Mouse (Mus musculus): ENCODE data around the gene Kras.

Gene Kras

DNA sequence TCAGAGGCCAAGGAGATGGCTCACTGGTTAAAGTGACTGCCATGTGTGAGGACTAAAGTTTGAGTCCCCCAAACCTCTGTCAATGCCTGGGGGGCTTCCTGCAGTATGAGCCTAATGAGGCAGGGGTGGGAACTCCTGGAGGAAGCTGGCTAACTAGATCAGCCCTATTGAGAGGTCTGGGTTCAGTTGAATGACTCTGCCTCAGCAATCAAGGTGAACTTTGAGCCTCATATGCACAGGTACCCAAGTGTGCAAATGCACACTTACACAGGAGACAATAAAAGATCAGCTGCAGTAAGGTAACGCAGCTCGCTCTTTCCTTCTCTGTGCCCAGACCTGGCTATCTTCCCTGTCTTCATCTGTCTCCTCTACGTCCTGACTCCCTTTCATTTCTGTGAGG, 57.0 kb downstream of the Kras start:
- no peak for DNase-seq (ENCODE audit: low read depth)

DNA sequence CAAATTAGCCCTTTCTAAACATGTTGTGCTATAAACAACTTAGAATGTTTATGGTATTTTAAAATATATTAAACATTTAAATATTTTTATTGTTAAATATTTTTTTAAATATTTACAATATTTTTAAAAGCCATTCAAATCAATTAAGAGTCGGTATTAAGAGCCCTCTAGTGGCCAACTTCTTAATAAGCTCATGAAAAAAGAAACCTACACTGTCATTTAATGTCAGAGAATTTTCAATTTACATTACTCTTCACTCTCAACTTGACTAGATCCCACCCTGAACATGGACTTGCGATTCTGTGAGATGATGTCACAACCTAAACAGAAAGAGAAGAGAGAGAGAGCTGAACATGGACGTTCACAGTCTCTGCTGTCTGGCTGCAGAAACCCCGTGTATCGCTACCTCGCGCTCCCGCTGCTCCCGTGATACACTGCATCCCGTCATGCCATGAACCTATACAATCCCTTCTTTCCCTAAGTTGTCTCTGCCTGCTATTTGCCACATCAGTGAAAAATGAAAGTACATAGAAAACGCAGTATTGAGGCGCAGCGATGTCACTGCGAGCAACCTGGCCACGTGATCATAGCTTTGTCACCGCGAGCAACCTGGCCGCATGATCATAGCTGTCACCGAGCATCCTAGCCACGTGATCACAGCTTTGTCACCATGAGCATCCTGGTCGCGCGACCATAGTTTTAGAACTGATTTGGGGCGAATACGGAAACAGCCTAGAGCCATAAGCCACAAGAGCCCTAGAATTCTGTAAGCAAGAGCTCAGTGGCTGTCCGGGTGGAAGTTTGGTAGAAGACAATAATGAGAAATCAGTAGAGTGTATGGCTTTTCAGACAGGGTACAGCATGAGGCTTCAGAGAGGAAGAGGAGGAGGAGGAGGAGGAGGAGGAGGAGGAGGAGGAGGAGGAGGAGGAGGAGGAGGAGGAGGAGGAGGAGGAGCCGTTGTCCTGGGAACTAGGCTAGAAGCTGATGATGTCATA, 62.6 kb downstream of the Kras start:
- no peak for DNase-seq (ENCODE audit: low read depth)

DNA sequence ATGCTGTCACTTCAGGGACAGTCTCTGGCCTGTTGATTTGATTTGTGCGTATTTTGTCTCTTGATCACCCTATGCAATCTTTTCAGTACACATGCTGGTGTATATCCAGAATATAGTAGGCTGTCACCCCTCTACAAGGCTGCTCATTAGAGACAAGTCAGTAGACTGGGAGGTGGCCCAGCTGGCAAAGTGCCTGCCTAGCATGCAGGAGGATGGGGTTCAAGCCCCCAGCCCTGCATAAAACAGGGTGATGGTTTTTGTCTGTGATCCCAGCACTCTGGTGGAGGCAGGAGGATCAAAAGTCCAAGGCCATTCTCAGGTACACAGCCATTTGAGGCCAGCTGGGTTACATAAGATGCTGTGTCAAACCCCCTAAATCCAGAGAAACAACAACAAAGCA, 63.9 kb downstream of the Kras start:
- no peak for DNase-seq (ENCODE audit: low read depth)

DNA sequence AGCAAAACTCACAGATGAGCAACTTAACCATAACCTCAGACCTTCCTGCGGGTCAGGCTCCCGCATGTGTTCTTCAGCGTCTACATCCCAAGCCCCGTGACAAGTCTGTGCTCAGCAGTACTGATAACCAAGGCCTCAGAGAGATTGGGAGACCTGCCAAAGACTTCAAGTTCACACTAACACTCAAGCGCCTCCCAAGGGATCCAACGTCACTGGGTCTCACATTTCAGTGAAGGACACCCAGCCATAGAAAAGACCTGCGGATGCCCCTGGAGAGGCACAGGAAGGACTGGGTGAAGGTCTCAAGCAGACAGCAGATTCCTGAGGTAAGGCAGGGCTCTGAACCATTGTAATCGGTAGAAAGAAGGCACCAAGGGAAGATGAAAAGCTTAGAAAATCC, 68.0 kb downstream of the Kras start:
- DNase-seq (ENCODE audit: low read depth), result no peak

DNA sequence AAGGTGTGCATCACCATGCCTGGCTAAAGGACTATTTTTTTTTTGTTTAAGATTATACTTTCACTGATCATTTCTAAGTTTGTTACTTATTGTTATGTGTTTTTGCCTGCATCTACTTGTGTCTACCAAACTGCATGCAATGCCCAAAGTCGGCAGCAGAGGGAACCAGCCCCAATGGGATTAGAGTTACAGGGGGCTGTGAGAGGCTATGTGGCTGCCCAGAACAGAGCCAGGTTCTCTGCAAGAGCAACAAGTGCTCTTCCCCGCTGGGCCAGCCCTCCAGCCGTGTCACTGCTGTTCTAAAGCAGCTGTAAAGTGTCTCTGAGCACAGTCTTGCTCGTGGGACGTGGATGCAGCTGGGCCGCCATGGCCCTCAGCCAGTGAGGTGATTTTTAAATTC, 70.4 kb downstream of the Kras start:
- peak; percentile 60 for DNase-seq (ENCODE audit: low read depth)

DNA sequence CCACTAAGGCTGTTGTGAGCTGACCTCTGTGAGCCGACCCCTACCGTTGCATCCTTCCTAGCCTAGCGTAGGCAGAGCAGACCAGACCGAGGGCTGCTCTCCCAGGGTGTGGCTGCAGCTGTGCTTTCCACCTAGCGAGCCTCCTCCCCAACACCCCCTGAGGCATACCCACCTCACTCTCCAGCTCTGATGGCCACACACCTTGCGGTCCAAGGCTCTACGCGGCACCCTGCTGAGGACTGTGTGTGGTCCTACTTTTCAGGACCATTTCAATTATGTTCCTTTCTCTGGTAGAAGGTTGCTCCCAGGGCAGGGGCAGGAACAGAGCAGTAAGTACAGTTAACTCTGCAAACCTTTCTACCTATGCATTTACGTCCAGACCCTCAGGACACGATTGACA, 73.6 kb downstream of the Kras start:
- no peak for DNase-seq (ENCODE audit: low read depth)

DNA sequence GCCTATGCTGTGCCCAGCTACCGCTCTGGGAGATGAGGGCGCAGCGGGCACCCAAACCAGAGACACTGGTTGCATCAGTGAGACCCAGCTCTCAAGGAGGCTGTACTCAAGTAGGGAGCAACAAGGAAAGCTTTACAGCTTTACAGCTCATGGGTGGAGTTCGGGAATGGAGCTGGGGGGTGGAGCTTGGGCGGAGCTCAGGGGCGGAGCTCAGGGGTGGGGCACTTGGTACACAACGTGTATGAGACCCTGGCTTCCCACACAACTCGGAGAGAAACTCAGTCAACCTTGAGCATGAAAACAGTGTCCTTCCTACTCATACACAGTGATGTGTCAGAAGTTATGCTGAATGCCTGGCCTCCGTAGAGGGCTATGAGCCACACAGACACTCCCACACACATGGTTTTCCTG, 74.5 kb downstream of the Kras start:
- no peak for DNase-seq (ENCODE audit: low read depth)

DNA sequence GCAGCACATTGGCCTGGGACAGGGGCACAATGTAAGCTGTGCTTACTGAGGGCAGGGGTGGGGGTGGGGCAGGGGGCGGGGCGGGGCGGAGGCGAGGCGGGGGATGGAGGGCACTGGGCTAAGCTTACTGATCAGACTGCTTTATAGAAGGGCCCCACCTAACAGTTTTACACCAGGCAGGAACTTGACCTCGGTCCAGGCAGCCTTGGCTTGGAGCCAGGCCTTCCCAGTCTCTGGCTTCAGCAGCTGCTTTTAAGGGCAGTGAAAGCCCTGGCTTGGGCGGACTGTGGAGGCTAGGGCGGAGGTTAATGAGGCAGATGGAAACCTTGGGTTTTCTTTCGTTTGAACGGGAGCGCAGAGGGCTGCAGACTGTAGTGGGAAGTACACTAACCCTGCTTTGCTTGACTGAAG, 76.3 kb downstream of the Kras start:
- DNase-seq (ENCODE audit: low read depth), result no peak

DNA sequence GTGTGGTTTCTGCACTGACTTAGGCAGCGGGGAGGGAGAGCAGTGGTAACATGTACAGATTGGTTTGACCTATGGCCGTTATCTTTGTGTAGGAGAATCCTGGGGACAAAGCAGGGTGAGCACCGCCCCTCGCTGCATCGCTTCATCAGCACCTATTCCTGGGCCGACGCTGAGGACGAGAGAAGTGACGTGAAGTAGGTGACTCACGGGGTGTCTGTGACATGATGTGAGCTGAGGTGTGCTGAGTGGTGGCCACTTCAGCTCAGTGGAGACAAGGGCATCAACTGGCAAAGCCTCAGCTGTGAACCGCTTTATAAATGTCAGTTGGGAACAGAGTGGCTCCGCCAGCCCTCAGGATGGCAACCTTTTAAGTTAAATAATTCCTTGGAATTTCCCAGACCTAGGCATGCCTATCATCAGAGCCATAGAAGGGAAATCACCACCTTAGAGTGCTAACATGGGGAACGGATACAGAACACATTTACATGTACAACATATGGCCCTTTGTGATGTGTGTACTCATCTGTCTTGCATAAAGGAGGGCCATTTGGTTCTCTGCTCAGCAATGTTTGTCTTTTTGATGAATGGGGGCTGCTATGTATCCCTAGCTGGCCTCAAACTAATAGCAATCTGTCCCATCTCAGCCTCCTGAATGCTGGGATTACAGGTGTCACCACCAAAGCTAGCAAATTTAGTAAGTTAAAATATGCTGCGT, 78.0 kb downstream of the Kras start:
- DNase-seq (ENCODE audit: low read depth), result no peak
